Mouse (Mus musculus) CD4-positive helper T cell, adult 2 months (primary cell): ENCODE data around the gene Pds5a.
"Not testable (repeated sequence)": the region's sequence is repeated elsewhere in the genome, so short reads cannot be mapped to it uniquely, and the experiment has no call there.

Experiments
- DNase-seq: peaks from one replicate; pipeline ENCODE4 v3.0.0-alpha.2; 2012; ENCODE audit warnings: low read depth, missing footprints, low spot score

Pds5a gene

DNA sequence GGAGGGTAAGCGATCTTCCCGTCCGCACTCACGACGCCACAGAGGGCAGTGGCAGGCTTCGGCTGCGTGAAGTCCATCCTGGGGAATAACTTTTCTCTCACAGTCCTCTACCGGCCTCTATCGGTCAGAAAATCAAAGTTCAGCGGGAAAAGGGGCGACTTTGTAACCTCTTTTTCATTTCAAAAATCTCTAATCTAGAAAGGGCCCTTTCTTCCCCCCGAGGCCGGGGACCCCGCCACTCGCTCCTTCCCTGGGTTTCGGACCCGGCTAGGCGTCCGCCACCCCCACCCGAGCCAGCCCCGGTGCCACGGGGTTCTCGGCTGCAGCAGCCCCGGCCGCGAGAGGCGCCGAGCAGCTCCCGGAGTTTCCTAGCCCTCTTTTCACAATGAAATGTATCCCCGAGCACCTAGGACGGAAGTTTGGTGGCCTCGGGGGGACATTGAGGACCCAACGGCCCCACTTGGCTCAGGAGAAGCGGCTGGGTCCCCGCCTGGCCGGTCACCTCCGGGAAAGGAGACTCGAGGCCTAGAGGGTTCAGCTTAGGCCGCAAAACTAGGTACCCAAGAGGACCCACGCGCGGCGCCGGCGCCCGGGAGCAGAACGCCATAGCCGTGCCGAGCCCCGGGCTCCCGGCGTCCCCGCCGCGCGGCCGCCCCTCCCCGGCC lies 1.1 kb downstream of the Pds5a start:
- DNase-seq: peak; percentile 79

DNA sequence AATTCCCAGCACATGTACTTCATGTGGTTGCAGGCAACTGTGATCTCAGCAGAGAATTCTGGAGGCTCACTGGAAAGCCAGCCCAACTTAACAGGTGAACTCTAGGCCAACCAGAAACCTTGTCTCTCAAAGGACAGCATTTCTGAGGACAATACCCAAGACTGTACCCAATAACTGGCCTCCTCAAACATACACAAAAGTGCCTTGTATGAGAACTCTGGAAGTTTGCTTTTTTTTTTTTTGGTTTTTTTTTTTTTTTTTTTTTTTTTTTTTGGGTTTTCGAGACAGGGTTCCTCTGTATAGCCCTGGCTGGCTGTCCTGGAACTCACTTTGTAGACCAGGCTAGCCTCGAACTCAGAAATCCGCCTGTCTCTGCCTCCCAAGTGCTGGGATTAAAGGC lies 4.0 kb downstream of the Pds5a start:
- DNase-seq: not testable (repeated sequence)

DNA sequence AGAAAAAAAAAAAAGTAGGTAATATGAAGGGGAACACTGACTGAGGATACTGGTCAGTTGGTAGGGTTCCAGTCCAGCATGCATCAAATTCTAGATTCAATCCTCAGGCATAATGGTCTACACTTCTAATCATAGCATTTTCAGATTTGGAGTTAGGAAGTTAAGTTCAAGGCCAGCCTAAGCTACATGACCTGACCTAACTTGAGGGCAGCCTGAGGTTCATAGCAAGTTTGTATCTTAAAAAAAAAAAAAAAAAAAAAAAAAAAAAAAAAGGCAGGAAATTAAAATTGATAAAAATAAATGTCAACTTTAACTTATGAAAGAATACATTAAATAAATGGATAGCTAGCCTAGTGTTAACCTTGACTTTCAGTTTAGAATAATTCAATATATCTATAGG lies 5.1 kb downstream of the Pds5a start:
- DNase-seq: no peak

DNA sequence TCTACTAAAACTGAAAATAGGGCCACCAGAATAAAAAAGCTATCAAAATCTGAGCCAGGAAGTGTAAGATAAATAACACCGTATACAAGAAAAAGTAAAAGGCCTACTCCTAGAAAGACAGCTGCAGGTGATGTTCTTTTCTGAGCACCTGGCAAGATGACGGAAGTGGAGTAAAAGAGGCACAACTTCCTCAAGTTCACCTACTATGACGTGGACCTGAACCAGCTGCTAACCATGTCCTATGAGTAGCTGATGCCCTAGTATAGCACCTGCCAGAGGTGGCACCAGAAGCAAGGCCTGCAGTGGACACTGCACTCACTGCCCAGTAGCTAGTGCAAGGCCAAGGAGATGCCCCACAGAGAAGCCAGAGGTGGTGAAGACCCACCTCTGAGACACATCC lies 9.3 kb downstream of the Pds5a start:
- DNase-seq: peak; percentile 29

DNA sequence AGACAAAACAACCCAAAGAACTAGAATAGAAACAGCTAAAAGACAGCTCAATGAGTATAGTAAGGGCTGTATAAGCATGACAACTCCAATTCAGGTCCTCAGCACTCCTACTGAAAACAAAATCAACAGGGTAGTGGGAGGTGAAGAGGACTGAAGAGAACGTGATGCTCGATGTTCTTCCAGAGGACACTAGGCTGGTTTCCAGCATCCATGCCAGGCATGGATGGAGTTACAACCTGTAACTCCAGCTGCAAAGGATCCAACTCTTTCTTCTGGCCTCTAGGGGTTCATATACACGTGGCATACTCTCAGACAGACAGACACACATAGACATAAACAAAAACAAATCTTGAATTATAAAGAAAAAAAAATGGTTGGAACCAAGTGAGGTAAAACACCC lies 11.3 kb downstream of the Pds5a start:
- no peak for DNase-seq

DNA sequence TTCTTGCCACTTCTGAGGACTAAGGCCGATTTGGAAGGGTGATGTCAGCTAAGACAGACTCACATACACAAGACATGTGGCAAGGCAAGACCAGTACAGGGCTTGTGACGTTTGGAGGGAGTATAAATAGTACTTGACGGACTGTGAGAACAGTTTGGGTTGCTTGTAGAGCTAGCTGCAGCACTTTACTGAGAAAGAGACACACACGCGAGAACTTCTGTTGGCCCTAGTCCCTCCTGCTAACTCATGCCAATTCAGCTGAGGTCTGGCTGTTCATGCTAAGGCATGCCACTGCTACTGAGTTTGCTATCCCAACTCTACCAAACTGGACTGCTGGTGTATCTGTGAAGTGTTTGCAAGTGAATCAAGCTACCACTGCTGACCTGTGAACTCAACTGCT lies 19.2 kb downstream of the Pds5a start:
- no peak for DNase-seq

DNA sequence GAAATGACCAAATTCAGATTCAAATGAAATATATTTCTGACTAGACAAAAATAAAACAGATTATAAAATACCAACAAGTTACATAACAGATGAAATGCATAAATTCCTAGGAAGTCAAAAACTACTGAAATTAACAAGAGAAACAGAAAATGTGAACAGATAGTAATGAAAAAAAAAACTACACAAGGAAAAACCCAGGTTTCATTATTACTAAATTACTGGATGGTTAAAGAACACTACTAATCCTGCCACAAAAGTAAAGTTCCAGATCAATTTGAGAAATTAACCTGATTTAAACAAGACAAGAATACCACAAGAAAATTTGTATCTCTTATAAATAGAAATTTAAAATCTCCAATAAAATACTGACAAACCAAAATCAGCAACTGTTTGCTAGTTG lies 25.9 kb downstream of the Pds5a start:
- no peak for DNase-seq

DNA sequence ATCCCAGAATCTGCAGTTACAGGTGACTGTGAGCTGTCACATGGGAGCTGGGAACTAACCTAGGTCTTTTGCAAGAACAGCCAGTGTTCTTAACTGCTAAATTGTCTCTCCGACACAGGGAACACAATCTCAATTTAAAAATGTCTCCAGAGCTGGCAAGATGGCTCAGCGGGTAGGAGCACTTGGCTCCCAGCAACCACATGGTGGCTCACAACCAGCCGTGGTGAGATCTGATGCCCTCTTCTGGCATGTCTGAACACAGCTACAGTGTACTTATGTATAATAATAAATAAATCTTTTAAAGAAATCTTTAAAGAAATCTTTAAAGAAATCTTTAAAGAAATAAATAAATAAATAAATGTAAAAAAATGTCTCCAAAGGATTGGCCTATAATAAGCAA lies 30.4 kb downstream of the Pds5a start:
- no peak for DNase-seq

DNA sequence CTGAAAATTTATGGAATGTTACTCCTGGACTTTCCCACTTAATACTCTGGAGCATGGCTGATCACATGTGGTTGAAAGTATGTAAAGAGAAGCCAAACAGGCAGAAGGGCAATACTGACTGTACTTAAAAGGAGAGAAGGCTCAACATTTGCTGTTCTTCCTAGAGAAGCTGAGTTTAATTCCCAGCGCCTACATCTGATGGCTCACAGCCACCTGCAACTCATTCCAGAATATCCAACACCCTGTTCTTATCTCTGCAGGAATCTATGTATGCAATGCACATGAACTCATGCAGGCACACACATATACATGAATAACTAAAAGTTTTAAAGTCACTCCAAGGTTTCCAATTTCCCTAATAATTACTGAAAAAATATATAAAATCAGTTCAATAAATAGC lies 32.7 kb downstream of the Pds5a start:
- DNase-seq: no peak

DNA sequence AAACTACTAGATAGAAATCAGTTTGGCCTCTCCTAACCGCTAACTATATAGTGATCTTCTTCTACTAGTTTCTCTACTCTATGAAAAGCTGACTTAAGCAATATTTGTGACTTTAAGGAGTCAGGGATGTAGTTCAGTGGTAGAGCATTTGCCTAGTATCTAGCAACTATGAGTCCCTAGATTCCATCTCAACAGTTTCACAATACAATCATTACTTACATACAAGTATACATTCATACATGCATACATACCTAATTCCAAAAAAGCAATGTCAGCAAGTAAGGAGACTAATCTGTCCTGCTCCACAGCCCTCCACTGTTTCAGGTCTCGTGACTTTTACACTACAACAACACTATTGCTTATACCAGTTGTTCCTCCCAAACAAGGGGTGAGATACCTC lies 36.1 kb downstream of the Pds5a start:
- no peak for DNase-seq

DNA sequence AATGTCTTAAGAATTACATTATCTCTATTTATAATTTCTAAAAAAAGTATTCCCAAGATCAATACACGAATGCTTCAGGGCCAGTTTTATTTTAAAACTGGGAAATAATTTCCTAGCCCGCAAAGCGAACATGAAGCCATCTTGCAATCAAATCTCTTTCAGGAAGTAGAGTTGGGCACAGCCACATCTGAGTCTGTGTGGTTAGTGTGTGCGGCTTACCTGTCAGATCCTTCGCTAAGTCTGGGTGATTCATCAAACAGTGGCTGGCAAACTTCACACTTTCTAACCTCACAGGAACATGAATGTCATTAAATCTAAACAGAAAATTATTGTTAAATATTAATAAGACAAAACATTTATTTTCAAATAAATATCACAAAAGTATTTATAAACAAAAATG lies 44.3 kb downstream of the Pds5a start:
- DNase-seq: peak; percentile 75

DNA sequence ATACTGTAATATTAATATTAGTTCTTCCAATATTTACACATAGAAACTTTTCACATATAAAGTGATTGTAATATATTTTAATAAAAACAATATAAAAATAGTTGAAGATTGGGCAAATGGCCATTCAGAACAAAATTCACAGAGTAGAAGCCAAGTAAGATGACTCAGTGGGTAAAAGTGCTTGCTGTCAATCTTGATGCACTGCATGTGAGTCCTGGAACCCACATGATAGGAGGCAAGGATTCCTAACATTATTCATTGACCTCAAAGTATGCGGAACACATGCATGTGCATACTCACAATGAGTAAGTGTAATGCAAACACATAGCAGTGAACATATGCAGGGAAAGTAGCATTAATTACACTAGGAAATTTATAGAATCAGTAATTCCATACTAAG lies 59.2 kb downstream of the Pds5a start:
- DNase-seq: no peak

DNA sequence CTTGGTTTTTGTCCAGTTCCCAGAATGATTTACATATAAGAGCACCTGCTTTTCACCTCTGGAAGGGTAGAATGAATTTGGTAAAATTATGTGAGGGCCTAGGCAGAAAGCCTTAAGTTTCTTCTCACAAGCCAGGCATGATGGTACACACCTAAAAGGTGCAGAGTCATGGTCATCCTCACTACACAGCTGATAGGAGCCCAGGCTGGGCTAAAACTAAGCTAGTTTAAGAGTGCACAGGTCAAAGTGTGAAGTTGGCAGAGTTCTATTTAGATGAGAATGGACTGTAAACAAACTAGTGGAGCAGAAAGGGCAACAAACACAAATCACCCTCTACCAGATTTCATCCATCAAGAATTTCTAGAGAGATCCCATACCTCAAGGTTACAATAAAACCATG lies 73.7 kb downstream of the Pds5a start:
- no peak for DNase-seq

DNA sequence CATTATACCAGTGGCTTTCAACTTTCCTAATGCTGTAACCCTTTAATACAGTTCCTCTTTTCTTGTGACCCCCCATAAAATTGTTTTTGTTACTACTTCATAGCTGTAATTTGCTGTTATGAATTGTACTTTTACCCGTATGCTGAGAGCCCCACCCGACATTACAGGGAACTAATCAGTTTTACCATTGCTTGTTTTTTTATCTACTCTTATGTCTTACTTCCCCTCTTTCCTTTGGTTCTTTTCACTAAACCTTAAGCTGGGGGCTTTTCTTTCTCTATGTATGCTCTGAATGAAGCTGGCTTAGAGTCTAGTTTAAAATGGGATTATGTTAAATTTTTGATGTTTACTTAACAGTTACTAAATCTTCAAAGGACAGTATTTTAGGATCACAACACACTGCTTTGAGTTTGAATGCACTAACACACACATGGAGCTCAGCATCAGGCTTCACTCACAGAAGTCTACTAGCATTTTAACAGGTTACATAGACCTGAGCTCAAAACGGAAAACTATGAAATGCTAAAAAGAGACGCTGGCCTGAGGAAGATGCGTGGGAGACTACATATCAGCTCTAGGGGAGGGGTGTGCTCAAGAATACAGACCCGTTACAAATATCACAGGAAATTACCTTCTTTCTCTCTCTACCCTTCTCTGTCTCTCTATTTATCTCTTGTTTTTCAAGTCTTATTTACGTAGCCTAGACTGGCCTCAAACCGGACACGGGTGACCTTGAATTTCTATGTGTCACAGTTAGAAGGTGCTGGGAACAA lies 84.7 kb downstream of the Pds5a start:
- DNase-seq: no peak

DNA sequence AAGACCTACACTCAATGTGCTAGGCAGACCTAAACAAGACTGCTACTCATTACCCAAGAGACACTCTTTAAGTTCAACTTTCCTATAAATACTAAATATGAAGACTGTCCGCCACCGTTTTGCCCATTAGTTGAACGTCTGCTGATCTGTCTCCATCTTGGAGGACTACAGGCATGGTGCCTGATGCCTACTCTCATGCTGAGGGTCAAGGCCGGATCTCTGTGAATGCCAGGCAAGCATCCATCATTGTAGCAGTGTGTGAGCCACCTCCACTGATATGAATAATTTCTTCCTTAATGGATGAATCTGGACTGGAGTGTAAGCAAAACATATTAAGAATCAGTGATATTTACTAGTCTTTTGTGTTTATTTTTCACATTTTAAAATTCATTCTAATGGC lies 87.5 kb downstream of the Pds5a start:
- no peak for DNase-seq

DNA sequence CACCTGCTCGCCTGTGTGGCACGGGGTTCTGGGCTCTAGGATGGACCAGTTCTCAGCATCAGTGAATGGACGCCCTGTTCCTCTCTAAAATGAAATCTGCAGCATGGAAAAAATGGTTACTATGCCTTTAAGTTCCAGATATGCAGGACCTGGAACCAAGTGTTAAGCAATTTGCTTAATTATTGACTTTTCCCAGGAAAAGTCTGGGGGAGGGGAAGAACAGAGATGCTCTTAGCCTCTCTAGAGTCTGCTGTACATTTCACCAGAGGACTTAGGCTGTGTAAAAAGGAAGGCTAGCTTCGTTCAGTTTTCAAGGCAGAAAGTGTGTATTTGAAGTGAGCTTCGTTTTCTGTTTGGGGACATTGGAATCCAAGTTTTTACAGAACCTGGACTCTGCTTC lies 88.3 kb downstream of the Pds5a start:
- DNase-seq: no peak

DNA sequence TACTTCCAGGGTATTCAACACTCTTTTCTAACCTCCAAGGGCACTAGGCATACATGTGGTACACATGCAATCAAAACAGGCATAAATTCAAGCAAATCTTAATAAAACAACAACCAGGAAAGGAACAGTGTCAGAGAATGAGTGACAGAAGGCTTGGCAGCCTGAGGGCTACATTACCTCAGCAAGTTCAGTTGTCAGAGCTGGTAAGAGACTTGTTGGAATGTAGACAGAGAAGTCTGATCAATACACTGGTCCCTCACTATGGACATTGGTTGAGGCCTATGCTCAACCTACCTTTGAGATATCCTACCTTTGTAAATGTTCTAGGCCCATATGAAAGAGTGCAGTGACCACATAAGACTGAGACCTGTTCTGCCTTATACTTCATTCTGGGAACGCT lies 91.3 kb downstream of the Pds5a start:
- no peak for DNase-seq

DNA sequence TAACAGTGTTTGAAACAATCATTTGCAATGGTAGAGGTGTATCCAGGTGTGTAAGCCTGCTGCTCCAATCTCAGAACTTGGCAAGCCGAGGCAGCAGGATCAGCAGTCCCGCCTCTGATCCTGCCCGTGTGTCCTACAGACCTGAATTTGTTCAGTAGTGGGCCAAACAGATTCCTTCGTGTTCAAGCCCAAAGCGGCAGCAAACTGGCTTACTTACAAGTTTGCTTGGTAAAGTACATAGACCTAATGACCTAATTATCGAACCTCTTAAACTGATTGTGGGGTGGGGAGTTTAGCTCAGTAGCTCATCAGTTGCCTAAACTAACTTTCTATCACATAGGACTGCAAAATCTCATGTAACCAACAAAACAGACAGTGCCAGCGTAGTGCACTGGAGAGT lies 98.4 kb downstream of the Pds5a start:
- no peak for DNase-seq

DNA sequence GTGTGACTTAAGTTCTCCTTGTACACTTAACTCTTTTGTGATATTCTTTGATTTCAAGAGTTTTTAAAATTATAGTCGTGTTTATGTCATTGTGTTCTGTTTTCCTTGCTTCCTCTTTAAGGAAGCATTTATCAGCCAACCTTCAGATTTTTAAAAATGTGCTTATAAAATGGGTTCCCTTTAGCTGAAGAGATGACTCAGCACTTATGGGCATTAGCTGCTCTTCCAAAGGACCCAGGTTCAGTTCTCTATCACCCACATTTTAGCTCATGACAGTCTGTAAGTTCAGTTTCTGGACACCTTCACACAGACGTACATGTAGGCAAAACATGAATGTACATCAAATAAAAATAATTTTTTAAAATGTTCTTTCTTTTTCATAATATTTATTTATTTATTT lies 105.7 kb downstream of the Pds5a start:
- no peak for DNase-seq

DNA sequence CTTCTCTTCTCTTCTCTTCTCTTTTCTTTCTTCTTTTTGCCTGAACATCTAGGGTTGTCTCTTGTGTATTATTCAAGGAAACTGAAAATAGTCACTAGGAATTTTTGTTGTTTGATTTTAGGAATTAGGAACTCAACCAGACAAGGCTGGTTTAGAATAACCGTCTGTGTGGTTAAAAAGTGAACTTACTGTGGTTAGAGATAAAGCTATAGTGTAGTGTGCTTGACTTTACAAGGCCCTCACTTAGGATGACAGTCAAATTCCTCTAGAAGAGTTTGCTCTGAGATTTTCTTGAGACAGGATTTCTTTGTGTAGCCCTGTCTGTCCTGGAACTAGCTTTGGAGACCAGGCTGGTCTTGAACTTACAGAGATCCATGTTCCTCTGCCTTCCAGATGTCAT lies 107.9 kb downstream of the Pds5a start:
- no peak for DNase-seq

DNA sequence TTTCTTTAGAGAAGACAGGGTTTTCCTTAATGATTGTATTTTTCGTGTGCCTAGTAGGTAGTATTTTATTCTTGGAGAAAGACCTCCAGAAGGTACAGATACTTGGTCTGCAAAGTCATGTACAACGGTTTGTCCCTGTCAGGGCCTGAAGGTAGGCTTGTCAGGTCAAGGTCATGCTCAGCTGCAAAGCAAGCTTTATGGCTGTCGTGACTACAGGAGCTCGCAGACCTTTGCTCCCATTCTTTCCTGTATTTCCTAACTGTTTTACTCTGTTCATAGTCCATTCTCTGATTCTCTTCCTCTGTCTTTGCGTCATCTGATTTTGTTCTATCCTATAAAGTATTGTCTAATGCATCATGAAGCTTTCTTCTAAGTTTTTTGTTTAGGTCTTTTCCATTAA lies 111.8 kb downstream of the Pds5a start:
- no peak for DNase-seq

DNA sequence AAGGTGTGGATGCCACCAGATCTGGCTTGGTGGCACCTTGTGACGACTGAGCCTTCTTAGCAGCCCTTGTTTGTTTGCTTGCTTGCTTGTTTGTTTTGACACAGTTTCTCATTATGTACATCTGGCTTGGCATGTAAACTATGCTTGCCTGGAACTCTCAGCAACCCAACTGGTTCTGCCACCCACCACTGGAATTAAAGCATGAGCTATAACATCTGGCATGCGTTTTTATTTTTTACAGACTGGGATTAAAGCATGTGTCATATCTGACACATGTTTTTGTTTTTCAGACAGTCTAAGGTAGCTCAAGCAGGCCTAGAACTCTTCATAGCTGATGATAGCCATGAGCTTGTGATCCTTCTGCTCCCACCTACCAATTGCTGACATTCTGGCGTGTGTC lies 119.5 kb downstream of the Pds5a start:
- no peak for DNase-seq

DNA sequence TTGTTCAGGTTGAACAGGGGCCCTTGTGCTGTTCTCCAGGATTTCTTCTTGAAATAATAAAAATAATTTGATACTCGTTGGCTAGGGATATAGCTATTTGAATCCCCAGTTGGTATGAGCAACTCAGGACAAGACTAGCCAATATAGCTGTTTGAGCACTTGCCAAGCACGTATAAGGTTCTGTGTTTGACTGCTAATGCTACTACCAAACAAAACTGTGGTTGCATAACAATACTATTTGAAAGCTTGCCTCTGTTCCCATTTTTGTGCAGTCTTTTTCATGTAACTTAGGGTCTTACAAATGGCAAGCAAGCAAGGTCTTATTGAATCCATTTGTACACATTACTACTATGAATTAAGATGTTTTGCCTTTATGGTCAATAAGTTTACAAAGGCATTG lies 122.2 kb downstream of the Pds5a start:
- no peak for DNase-seq

DNA sequence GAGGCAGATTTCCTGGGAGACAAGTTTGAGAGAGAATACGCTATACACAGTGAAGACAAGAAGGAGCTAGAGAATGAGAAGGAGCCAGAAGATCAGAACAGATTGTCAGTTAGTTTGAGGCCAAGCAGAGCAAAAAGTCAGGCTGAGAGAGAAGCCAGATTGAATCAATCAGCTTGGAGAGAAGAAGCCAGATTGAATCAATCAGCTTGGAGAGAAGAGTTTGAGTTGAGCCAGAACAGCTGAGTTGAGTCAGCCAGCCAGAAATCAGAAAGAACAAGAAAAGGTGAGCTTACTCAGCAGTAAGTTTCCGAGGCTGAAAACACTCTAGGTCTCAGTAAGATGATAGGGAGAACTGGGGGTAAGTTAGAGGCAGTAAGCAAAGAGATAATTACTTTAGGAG lies 123.2 kb downstream of the Pds5a start:
- no peak for DNase-seq
